Mouse (Mus musculus): ENCODE measurements around the gene Tmem218.

Gene Tmem218

DNA sequence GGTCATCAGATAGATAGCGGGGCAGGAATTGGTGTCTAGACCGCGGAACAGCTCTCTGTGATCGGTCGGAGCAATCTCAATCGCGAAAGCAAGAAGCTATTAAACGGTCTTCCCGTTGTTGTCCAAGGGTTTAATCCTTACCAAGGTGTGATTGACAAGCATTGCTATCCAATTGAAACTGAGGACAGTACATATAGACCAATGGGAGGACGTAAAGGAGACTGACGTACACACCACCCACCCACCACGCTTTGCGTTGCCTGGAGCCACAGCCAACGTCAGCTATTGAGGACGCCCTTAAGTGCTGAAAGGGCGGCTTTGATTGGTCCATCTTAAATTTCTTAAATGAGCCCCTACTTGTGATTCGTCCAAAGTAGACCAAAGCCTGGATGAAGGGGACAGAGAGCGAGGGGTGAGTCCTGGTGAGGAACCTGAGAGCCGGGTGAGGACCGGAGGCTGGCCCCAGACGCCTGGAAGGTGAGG, at the start of gene Tmem218:
Gene Tmem218, plus strand, starts transcription at position 295 of the 483 bp plus-strand sequence.
- DNase-seq (ENCODE audit: low read depth, low spot score) = peak; percentile 98

DNA sequence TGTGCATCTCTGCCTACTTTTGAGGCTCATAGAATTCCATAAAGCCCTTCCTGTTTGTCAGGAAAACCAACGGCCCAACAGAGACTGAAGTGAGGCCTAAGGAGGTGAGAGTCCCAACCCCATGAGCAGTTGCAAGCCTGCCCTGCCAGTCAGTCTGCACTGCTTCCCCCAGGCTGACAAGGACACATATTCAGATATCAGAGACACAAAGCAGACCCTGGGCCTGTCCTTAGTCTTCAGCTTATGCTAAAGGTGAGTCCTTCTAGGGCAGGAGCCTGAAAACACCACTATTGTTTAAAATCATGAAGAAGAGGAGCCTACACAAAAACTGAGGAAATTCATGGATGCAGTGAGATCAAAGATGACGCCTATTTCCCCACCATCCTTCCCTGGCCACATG, 47.3 kb upstream of the Tmem218 start:
- no peak for DNase-seq (ENCODE audit: low read depth, low spot score)

DNA sequence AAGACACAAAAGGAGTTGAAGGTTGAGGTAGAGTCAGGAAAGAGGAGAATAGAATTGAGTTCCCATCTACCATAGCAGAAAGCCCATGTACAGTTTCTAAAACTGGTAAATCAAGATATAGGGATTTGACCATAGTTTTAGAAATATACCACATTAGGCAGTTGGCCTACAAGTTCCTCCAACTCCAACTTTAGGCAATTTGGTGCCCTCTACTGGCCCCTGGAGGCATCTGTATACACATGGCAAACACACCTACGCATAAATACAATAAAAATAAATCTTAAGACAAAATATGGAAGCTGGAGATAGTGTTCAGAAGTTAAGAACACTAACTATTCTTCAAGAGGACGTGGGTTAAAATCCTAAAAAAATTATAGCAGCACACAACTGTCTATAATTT, 41.1 kb upstream of the Tmem218 start:
- no peak for DNase-seq (ENCODE audit: low read depth, low spot score)

DNA sequence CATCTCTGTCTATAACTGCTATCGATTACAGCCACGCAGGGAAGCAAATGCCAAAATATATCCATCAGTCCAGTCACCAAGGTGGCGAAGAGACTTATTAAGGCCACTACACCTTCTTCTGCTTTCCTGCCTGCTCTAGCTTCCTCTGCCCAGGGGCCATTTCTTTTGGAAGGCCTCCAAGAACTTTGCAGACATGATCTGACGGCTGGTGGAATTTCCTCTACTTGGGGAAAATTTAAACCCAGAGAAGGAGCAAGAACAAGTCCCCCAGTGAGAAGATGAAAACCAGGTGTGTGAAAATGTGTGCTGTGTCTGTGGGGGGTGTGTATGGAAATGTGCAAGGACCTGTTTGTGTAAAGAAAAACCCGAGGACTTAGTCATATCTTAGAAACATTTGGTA, 34.6 kb upstream of the Tmem218 start:
- DNase-seq (ENCODE audit: low read depth, low spot score) = no peak

DNA sequence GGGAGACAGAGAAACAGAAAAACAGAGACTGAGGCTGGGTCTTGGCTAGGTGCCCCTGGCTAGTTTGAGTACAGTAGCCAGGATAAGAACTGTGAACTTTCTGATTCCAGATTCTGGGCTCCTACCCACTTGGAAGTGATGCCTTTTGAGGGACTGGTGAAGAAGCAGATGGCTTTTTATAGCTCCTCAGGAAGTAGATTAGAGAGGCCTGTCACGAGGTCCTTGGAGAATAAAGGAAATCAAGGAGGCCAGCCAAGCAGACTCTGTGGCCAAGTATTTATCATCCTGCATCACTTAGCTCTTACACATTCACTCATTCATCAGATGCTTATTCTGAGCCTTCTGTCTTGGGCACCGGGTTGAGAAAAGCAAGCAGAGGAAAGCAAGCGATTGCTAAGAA, 32.0 kb upstream of the Tmem218 start:
- DNase-seq (ENCODE audit: low read depth, low spot score) = no peak

DNA sequence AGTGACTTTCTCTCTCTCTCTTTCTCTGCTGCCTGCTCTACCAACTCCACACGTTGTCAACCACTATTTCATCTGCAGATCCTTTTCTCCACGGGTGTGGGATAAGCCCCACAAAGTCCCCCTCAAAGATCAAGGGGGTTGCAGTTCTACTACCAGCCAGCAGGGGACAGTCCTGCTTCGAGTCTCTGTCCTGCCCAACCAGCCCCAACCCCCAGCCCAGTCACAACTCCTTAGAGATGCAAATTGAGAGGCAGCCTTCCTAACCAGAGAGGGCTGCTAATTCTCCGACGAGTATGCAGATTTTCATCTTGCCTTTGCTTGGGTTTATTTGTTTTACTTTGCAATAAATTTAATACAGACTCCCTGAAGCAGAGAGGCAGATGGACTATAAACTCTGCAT, 30.9 kb upstream of the Tmem218 start:
- peak; percentile 49 for DNase-seq (ENCODE audit: low read depth, low spot score)

DNA sequence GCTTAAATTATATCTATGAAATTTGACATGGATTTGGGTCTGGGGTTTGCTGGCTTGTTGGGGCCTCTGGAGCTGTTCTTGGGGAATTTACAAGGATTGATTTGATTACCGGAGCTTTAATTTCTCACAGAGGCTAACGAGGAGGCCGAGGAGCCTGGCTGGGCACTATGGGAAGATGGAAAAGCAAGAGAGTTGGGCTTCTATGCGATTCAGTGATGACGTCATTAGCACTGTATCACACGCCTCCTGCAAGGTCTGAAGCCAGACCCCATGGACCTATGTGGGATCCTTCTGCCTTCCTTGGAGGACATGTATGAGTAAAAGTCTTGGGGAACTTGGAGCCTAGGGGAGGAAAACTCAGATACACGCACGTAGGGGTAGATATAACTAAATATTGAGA, 30.5 kb upstream of the Tmem218 start:
- no peak for DNase-seq (ENCODE audit: low read depth, low spot score)

DNA sequence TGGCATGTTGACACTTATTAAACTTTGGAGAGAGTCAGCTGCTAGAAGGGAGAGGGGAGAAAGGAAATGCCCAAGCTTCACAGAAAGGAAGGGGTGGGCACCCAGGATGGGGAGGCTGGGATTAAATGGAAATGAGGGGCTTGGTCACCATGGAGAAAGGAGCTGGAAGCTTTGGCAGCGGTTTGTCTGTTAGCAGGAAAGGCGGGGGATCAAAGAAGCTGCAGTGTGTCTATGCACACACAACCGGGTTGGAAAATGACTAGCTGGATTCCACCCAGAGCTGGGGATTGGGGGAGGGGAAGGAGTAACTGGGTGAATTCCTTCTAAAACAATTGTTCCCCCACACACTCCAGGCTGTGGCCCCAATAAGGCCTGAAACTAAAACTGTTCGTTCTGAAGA, 29.1 kb upstream of the Tmem218 start:
- DNase-seq (ENCODE audit: low read depth, low spot score) = no peak

DNA sequence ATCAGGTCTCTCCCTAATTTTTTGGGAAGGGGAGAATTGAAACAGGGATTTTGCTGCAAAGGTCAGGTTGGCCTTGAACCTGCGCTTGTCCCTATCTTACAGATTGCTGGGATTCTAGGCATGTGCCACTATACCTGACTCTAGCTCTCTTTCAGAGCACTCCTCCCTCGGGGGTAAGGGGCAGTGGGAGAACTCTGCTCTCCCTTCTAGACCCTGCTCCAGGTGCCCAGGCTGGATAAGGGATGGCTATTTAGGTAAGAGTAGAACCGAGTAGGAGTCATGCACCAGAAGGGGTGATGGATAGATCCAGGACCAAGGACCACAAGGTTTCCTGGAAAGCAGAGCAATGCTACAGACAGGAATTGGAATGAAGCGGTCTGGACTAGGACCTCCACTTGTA, 28.4 kb upstream of the Tmem218 start:
- no peak for DNase-seq (ENCODE audit: low read depth, low spot score)

DNA sequence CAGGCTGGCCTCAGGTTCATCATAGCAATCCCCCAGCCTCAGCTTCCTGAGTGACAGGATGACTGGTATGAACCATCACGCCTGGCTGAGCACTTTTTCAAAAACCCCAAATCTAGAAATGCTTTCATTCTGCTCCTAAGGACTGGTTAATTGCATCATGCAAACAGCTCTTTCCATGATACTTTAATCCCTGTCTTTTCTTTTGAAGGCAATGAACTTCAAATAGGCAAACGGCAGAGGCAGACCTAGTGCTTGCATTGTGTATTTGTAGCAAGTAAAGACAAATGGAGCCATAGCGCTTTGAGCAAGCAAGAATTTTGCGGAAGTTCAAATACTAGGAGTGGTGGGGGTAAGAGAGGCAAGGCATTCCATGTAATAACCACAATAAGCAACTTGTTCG, 26.4 kb upstream of the Tmem218 start:
- no peak for DNase-seq (ENCODE audit: low read depth, low spot score)

DNA sequence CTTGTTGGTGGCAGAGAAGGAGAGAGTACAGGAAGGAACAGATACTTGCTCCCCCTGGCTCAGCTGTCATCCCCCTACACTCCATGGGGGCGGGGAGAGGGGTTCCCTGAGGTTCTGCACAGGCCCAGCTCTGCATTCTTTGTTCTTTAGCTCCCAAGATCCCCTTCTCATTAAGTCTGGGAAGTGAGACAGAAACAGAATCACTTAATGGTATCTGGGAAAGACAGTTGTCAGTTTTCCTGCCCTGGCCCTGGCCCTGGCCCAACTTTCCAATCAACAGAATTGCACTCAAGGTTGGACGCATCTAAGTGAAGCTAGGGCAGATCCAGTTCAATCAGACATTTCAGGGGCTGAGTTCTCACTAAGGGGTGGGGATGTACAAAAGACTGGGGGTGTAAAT, 24.8 kb upstream of the Tmem218 start:
- DNase-seq (ENCODE audit: low read depth, low spot score) = no peak

DNA sequence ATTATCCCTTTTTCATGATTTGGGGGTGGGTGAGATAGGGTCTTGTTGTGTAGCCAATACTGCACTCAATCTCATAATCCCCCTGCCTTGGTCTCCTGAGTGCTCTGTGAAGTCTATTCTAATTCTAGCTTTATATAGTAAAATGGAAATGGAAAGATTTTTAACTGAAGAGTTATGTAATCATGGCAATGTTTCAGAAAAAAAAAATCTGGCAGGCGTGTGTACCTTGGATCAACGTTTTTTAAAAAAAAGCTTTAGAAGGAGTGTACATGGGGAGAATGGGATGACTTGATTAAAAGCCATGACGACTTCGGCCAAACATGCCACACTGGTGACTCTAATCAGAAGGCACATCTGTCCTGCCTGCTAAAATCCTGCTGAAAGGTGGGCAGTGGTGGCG, 20.6 kb upstream of the Tmem218 start:
- DNase-seq (ENCODE audit: low read depth, low spot score) = no peak

DNA sequence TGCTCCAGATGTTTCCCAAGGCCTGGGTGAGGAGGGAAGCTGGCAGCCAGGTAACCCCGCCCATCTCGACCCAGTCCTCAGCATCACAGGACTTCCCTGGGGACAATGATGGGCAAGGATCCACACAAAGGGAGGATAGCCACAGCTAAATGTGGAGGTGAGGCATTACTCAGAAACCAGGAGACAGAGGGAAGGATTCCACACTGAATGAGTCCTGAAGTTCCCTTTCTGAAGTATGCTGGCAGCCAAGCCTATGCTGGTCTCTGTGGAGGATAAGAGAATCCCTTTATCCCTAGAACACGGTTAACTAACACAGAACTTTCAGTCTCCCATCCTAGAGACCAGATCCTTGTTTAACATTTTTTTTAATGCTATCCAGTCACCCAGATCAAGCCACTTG, 20.0 kb upstream of the Tmem218 start:
- no peak for DNase-seq (ENCODE audit: low read depth, low spot score)

DNA sequence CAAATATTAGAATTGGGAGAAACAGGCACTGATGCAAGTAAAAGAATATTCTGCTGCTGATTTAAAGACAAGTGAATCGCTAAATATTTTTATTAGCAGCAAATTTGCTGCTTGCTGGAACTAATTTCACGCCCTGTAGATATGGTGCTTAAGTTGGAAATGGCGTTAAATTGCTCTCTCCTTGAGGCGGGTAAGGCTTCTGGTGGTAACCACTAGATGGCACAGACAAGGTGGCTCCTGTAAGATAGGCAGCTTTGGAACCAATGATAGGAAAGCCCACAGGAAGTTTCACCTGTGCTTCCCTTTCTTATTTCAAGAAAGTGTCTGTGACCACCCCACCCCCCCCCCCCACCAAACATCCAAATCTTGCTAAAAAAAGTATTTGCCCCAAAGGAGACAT, 11.0 kb upstream of the Tmem218 start:
- DNase-seq (ENCODE audit: low read depth, low spot score) = no peak

DNA sequence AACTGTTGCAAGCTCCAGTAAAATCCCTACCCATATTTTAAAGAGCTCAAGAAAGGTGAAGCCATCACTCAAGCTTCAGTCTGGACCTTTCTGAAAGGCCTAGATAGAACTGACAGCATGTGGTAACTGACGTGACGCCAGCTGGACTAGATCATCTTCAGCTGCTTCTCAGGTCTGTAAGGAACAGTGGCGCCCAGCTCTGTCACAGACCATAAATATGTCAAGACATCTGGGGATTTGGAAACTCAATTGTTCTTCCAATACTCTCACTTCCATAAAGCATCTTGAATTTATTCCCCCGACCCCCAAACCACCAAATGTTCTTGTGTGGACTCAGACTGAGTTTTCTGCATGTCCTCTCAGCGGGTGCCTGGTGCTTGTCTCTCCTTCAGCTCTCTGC, 7.6 kb upstream of the Tmem218 start:
- DNase-seq (ENCODE audit: low read depth, low spot score) = no peak

DNA sequence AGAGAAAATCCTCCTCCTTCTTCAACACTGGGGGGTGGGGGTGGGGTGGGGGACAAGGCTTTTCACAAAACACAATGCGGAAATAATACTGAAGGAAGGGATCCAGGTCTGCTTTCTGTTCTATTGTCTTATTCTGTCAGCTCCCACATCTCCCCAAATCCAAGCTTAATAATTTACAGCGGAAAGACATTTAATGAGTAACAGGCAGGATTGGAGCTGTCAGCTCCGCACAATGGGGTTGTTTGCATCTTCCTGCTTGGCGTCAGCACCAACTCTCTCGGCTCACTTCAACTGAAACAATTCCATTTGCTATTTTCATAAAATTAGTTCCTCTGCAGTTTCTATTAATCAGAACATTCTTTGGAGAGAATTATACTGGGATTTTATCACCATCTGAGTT, 4.1 kb upstream of the Tmem218 start:
- no peak for DNase-seq (ENCODE audit: low read depth, low spot score)

DNA sequence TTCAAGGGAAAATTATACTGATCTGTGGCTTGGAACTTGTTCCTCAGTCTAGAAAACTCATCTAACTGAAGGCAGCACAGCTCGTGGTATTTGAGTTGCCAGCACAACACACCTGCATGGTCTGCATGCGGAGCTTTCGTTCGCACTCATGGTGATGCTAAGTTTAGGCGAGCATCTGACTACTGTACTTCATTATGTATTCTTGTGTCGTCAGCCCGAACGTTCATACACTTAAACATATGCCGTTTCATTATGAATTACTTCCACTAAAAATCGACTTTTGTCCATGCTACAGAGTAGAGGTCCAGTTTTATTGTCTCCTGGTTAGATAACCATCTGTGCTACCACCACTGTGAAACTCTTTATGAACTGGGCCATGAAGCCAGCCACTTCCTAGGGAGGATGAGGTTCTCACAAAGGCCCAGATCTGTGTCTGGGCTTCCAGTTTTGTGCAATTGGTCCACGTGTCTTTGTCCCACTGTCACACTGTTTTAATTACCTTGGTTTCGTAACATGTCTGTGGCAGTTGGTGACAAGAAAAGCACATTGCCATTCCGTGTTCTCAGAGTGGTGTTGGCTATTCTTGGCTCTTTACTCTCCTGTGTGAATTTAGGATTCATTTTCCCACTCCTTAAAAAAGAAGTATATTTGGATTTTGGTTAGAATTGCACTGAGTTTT, 5.2 kb downstream of the Tmem218 start:
- DNase-seq (ENCODE audit: low read depth, low spot score) = no peak

DNA sequence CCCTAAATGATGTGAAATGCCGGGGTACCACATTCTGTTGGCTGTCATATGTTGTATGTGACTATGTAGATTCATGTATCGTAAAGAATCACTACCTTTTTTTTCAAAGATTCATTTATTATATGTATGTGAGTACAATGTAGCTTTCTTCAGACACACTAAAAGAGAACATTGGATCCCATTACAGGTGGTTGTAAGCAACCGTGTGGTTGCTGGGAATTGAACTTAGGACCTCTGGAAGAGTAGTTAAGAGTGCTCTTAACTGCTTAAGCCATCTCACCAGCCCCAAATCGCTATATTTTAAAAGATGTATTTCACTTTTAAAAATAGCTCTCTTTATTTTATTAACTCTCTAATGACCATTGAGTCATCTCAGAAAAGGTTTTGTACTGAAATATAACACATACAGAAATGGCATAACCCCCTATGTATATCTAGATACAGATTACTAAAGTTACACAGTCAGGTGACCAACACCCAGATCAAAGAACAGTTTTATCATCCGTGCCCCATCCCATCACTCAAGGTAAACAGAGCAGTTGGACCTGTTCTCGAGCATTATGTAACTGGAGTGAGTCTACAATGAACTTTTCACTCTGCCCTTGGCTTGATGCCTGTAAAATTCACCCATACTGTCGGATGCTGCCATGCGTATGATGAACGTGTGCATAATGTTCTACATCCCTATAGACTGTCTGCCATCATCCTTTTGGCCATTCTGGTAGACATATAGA, 6.5 kb downstream of the Tmem218 start:
- DNase-seq (ENCODE audit: low read depth, low spot score) = no peak

DNA sequence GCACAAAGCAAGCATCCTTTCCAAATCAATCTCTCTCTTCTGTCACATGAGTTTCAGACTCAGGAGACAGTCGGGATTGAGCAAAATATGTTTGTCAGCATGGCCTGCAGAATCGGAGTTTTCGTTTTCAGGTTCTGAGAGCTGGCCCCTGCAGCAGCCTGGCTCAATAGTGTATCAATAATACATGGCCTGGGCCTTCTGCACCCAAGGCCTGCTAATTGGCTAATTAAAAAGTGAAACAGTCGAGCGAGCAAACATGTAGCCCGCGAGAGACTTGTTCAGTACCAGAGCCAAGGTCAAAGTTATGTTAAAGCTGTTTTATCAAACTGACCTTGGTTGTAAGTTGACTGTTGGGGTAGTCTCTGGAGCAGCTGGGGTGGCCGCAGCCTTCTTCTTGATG, 12.7 kb downstream of the Tmem218 start:
- no peak for DNase-seq (ENCODE audit: low read depth, low spot score)

DNA sequence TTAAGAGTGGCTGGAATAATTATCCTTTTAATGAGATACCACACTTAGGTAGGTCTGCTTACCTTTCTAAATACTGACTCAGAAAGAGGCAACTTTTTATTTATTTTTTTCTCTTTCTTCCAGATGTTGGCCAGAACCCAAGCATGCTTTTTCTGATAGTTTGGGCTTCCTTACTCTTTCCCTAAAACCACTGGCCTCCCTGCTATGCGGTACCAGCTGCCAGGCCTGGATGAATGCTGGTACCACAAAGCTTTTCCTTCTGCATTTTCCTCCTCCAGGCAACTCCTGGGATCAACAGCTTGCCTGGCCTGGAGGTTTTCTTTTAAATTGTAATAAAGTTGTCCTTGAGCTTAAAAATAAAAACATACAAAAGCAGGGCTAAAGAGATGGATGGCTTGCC, 17.6 kb downstream of the Tmem218 start:
- DNase-seq (ENCODE audit: low read depth, low spot score) = no peak

DNA sequence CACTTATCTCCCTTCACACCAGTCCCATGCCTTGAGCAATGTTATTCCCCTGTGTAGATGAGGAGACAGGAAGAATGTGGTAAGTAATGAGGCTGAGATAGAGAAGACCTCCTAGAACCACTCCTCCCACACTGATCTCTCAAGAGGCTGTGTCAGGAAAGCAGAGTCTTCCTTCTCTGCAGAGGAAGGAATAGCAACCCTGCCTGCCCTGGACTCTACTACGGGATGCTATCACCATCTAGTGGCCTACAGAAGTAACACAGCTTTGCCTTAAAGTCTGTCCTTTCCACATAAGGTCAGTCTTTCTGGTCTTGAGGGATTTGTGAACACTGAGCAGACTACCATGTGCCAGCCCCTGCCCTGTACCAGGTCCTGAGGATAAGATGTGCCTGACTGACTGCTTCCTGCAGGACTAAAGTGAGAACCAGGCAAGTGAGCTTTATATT, 21.9 kb downstream of the Tmem218 start:
- DNase-seq (ENCODE audit: low read depth, low spot score) = peak; percentile 63

DNA sequence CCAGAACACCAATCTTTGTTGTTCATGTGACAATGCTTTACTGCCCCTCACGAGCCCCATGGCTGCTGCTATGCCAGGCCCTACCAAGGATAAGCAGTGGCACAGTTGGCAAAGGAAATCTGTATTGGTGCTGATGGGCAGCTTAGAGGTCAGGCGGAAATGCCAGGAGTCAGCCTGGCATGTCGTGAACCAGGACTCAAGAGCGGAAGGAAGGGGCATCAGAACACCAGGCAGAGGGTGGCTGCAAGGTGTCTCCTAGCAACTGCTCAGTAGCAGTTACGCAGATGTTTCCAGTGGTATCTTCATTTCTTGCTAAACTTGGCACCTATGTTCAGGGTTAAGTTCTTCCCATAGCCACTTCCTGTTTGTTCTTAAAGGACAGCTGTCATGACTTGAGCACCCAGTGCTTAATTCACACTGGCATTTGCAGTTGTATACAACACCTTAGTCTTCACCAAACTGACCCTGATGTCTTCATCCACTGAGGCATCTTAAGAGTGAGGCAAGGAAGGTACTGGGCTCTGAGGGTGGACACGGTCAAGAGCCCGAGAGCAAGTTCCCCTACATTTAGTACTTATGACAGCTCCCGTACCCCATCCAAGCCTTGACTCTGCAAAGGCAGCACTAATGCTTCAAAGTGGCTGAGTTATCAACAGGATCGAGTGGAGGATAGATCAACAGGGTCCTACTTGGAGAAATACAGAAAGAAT, 22.6 kb downstream of the Tmem218 start:
- DNase-seq (ENCODE audit: low read depth, low spot score) = peak; percentile 73
